Mouse (Mus musculus) right cerebral cortex, postnatal 10 days (tissue): ENCODE data around the gene Fat4.

Experiments
- DNase-seq, 2 experiments: peaks; one replicate each; pipeline ENCODE4 v3.0.0; 2021; ENCODE audit warnings: low spot score in 2 of 2

The Fat4 gene

DNA sequence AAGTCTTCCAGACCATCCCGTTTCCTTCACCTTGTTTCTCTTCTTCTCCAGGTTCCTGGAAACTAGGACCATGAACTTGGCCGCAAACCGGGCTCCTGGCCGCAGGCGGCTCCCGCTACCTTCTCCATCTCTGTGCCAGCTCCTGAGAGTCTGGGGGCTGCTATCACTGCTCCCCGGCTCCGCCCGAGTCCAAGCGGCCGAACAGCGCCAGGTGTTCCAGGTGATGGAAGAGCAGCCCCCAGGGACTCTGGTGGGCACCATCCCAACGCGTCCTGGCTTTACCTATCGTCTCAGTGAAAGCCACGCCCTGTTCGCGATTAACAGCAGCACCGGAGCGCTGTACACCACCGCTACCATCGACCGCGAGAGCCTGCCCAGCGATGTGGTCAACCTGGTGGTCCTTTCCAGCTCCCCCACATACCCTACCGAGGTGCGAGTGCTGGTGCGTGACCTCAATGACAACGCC lies at the start of gene Fat4:
Gene Fat4 (plus strand): TSS at position 51 of the 466 bp plus-strand sequence.
- peak; percentile 55 to 58 for DNase-seq

DNA sequence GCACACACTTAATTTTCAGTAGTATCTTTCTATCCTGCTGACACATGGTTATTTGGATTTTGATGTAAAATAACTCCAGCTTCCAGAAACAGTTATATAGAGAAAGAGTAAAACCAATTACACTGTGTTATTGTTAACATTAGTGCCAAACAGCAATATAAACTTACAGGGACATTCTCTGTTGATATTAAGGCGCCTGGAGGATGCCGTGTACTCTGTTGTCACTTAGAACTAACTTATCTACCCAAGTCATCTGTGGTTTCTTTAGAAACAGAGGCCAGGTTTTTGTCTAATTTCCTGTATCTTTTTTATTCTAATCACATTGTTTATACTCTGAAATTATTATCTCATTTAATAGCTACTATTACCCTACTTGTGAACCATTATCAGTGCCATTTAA lies 47.3 kb upstream of the Fat4 start:
- DNase-seq, result no peak

DNA sequence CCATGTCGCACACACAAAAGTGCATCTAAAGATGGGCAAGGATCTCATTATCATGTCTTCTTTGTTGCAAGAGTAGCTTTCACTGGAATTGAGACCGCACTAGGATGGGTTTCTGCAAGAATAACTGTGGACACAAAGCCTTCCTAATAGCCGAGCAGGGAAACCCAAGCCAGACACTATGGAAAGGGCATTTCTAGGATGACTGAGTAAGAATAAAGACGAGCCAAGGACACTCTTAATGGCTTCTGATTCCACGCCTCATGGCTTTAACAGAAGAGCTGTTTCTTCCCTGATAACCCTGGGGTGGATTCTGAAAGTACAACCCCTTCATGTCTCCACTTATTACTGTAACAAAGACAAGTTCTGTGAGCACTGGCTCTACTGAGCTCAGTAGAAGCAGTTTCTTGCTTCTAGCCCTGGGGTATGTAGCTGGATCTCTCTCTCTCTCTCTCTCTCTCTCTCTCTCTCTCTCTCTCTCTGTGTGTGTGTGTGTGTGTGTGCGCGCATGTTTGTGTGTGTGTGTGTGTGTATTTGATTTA lies 43.7 kb upstream of the Fat4 start:
- DNase-seq, result no peak

DNA sequence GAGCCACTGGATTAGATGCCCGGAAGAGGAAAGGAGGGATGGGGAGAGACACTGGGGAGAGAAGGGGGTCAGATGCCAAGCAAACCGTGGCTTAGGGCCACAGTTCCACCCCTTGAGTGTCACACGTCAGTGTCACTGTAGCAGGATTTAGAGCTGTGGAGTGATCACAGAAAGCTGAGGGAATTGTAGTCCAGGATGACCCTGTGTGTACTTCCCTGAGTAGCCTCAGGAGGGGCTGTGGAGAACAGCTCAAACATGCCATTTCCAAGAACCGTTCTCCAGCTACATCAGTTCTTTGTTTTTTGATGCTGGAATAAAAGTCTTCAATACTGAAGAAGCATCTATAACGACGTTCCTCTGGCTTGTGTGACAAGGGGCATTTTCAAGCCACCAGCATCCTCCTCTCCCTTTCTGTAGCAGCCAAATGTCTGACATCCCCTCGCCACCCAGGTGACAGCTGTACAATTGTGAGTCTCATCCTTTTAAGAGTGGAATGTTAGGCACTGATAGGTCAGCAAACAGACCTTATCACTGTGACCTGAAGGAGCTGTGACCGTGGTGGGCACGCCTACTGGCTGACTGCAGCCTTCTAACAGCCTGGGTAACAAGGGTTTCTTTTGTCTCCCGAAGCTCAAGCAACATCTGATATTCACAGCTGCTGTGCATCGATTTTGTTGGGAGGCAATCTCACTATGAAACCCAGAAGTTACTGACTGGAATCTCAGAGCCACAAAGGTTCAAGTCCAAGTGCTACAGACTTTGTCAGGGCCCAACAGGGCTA lies 39.9 kb upstream of the Fat4 start:
- no peak for DNase-seq

DNA sequence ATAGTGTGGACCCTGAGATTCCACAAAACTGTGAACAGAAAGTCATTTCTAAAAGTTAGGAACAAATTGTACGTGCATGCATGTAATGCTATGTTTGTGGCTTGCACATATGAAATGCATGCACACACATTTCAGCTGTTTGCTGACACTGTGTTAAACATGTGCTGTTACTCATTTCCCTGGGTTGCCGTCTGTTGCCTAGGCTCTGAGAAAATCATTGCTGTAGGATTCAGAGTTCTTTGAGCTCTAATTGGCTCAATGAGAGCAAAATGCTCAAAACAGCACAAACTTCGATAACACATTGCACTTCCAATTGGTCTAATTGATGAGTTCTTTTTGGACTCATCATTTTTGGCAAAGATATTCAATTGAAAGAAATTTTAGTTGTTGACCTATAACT lies 37.7 kb upstream of the Fat4 start:
- no peak for DNase-seq

DNA sequence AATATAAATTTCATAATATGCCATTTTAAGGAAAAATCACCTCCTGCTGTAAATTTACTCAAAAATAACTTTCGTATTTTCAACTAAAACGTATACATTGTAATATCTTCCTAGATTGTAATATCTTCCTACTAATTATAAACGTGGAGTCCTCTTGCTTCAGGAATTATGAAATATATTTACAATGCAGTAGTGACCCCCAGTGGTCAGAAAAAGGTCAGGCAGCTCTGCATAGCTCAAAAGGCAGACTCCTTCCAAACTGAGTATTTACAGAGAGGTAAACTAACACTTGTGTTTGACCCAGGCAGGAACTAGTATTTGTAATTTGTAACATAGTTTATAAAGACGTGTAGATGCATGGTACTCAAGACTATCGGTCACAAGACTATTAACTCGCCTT lies 37.2 kb upstream of the Fat4 start:
- DNase-seq, result peak; percentile 67 to 68

DNA sequence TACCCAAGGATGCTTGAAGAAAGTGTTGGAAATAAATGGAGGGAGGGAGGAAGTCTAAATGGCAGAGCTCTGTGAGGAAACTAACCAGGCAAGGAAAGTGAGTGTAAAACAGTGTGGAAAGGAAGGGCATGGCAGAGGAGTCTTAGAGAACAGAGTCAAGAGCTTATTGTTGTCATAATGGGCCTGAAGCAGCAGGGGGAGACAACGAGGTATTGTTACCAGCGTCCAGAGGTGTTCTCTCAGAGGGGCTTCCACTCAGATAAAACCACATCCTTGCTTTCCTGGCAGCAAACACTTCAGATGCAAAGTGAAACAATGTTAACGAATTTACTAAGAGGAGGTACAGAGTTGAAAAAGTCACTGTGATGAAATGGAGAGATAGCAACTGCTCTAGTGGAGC lies 33.1 kb upstream of the Fat4 start:
- no peak for DNase-seq

DNA sequence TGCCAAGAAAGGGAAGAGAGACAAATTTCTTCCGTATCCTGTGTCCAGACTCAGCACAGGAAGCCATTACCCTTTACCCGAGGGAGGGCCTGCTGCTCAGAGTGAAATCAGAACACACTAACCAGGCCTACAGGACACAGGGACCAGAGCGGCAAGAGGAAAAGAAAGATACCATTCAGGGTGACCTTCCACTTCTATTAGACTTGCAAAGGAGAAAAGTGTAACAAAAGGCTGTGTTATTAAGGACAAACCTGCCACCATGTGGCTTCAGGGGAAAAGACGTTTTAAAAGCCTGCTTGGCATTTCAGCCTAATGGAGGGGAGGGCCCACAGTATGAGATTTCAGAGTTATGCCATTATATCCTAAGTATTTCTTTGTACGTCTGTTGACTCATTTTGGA lies 26.1 kb upstream of the Fat4 start:
- DNase-seq, result no peak

DNA sequence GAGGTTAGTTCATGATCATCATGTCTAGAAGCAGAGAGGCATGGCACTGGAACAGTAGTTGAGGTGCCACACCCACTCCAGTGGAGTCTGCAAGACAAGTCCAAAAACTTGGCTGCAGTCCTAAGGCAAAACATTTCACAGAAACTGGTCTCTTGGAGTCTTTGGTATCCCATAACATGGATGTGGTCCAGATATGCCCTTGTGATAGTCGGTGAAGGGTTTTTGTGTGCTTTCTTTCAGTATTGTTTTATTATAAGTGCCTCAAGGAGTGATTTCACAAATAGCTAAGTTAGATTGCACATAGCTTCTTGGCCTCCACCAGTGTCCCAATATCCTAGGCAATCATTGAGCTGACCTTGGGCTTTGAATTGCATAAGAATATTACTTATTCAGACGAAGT lies 15.4 kb upstream of the Fat4 start:
- no peak for DNase-seq

DNA sequence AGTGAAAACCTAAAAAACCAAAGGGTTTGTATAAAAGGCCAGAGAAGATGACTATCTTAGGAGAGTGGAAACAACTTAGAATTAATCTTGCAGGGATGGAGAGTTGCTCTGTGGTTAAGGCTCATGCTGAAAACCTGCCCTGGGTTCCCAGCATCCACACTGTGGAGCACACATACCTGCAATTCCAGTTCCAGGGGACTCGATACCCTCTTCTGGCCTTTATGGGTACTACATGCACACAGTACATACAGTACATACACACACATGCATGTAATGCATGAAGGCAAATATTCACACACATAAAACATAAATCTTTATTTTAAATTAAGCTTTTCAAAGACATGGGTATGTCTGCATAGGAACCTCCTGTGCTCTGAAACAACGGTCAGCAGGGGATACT lies 10.9 kb upstream of the Fat4 start:
- DNase-seq, result no peak

DNA sequence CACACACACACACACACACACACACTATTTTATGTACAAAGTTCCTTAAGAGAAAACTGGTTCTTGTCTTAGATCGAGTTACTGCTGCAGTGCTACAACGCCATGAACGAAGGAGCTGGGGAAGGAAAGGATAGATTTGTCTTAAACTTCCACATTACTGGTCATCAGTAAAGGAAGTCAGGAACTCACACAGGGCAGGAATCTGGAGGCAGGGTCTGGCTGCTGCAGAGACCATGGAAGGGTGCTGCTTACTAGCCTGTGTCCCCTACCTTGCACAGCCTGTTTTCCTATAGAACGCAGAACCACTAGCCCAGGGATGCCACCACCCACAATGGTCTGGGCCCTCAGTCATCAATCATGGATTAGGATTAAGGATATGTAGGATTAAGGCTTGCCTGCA lies 10.0 kb upstream of the Fat4 start:
- DNase-seq, result no peak

DNA sequence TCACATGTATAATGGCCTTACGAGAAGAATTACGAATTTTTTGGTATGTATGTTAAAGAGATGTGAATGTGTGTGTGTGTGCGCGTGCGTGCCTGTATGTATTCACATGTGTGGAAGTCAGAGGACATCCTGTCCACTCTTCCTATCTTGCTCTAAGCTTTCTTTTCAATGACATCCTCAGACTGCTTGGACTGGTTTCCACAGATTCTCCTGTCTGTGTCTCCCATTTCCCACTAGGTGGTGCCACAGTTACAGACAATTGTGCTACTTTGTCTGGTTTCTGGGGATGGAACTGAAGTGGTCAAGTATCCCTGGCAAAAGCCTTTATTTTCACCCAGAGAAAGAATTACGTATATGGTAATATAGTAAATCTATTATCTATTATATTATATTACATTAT lies 4.0 kb upstream of the Fat4 start:
- DNase-seq, result peak; percentile 72 to 74

DNA sequence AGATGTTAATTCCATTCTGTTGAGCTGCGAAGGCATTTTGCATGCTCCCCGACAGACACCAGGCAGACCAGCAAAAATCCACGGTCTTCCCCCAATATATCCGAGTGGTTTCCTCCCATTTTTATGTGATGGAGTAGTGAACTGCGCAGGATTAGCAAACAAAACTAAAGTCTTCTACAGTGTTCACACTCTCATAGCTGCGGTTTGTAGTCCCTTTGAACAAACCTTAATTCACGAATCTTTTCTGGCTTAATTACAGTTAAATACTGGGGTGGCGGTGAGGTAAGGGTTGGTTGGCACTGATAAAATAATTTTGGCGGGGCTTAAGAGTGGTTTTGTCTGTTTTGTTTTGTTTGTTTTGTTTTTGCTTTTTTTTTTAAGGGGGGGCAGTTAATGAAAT lies 3.1 kb upstream of the Fat4 start:
- DNase-seq, result no peak

DNA sequence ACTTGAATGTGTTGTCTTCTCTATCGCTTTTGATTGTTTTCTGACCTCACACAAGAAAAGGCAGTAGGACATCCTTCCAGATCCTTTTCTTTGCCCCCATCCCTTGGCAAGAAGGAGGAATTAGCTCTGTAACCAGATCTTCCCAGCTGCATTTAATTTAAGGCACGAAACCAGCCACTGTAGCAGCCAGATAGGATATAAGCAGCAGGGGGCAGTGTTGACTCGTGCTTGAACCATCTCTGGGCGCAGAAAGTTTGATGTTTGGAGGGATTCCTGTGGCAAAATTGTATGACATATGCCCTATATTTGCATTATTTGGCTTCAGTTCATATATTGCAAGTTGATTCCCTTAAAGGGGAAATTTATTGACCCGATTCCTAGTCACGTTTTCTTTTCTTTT lies 2.5 kb upstream of the Fat4 start:
- DNase-seq, result peak; percentile 89 to 91

DNA sequence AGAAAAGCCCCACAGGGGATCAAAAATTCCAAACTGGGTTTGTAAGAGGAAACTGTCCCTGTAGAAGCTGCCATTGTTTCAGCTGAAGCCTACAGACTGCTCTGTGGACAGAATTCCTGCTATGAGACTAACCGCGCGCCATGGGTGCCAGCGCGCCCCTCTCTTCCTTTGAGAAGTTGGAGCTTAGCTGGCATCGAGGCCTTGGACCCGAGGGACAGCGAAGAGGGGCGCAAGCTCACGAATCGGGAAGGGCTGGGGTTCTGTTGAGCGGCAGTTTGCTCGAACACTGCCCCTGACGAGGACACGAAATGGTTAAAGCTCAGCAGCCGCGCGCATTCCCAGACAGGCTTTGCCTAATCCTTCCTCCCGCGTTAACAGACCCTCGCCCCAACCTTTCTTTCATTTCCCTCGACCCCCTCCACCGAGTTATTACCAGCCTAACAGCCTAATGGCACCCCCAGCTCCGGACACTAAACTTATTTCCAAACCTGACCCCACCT lies 1.8 kb upstream of the Fat4 start:
- DNase-seq, result peak; percentile 64 to 70

DNA sequence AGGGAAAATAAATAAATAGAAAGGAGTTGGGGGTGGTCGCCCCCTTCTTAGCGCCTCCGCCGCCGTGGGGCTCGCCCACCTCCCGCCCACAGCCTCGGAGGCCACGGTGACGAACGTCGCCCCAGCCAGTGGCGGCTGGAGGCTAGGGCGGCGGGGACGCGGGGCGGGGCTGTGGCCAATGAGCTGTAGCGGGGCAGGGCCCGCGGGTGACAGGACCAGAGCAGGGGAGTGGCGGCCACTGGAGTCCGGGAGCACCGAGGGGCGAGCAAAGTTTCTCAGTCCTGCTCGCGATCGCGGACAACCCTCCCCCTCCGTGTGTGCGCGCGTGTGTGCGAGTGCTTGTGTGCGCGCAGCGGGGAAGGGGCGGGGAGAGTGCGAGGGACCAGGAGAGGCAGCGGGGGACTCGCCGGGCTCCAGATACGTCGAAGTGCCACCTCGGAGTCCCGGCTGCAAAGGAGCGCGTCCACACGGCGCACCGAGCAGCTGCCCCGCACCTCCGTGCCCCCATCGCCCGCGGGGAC lies 1.2 kb upstream of the Fat4 start:
- DNase-seq, result peak; percentile 89 to 90

DNA sequence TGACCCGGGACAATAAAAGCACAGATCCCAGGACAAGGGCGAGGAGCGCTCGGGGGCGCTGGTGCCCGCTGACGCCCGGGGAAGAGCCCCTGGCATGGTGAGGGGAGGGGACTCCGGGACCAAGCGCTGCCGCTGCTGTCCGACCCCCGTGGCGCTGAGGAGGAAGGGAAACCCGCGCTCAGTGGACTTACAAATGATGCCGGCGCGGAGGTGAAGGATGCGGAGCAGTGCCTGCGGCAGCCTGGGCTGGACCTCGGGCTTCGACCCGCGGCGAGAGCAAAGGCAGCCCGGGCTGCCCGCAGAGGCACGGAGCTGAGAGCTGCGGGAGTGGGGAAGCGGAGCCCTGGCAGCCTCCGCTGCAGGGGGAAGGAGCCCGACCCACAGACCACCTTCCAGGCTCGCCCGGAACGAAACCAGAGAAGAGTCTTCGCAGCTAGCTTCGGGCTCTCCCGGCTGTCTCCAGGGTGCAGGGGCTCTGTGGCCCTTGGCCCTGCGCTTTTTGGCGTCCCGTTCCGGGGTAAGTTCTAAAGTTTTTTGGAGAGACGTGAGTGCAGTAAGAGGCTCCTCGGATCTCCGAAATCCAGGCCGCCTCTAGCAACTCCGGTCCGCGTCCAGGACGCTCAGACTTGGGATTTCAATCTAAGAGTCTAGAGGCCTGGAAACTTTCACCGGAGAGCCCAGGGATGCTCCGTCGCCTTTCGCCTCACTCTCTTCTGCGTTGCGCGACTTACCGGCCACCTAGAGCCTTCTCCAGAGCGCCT lies 499 bp upstream of the Fat4 start:
- peak; percentile 58 to 60 for DNase-seq

DNA sequence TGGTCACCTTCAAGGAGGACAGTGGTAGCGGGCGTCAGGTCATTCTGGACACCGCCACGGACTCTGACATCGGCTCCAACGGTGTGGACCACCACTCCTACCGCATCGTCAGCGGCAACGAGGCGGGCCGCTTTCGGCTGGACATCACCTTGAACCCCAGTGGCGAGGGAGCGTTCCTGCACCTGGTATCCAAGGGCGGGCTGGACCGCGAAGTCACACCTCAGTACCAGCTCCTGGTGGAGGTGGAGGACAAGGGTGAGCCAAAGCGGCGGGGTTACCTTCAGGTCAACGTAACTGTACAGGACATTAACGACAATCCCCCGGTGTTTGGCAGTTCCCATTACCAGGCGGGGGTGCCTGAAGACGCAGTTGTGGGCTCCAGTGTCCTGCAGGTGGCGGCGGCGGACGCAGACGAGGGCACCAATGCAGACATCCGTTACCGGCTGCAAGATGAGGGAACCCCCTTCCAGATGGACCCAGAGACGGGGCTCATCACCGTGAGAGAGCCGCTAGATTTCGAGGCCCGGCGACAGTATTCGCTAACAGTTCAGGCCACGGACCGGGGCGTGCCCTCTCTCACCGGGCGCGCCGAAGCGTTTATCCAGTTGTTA lies 746 bp downstream of the Fat4 start:
- DNase-seq, result peak; percentile 84 to 85

DNA sequence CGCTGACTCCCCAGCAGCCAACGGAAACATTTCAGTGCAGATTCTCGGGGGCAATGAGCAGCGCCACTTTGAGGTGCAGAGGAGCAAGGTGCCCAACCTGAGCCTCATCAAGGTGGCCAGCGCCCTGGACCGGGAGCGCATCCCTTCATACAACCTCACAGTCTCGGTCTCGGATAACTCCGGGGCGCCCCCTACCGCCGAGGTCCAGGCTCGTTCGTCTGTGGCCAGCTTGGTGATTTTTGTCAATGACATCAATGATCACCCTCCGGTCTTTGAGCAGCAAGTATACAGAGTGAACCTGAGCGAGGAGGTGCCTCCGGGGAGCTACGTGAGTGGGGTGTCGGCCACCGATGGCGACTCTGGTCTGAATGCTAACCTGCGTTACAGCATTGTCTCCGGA lies 1.4 kb downstream of the Fat4 start:
- peak; percentile 87 to 90 for DNase-seq

DNA sequence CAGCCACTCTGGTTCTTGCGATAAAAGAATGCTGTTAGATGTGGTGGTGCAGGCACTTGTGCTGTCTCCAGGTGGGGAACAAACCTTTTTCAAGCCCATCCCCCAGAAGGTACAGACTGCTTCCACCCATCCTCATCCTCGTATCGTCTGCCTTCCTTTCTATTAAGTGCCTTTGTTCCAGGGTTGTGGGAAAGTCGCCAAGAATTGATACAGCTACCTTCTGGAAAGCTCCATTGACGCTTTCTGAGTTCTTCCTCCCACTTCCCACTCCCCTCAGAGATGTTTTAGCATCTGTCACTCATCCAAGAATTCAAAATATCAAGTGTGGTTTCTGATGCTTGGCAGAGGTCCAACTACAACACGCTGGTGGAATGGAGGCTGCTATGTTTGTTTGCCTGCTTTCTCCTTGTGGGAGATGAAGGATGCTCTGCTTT lies 6.1 kb downstream of the Fat4 start:
- peak; percentile 59 to 61 for DNase-seq

DNA sequence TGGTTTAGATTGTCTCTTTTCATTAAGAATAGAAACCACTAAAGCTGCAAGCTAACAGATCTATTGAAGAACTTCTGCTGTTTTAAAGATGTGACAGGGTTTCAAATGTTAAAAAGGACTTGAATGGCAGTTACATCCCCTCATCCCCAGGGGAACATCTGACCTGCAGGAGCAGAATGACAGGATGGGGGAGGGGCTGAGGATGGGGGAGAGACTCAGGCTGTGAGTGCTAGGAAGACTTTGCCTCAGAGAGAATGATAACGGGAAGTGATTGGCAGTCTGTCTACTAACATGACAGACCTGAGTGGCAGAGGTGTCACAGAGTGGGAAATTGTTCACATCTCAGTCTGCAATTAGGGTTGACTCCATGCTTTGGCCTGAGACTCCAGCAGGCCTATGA lies 14.1 kb downstream of the Fat4 start:
- no peak for DNase-seq

DNA sequence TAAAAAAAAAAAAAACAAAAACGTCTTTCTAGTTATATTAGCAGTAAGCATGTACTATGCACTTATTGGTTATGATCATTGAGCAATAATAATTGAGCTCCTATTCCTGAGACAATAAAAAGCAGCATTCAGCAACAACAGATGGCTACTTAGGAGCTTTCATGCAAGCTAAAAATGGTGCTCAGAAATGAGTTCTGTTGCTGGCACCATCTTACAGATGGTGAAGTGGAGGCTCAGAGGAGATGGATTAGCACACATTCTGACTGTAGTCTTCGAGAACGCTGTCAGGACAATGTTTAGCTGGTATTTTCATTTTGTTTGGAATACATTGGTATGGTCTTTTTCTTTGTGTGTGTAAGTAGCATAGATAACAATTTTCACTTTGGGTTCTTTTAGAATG lies 20.1 kb downstream of the Fat4 start:
- no peak for DNase-seq
